In genomic region chr6:88906369-88907108, GRCm38 (mm10) we compare ENCODE assay signal across 8 mouse cellular contexts. TPM values are rescaled to one million over a fixed set of nuclear protein-coding genes. Genes with fewer than 3 reads are reported as not detected.
DNase-seq lines count a peak whose midpoint lies in the region; ATAC-seq and TF ChIP-seq lines count a peak whose summit lies in the region.

No protein-coding gene starts in this region.

- WGBS in embryonic facial prominence, embryonic 13.5 days, result 17% methylated on average over 16 of the region's 16 CpGs
- 18% methylated on average over 16 of the region's 16 CpGs for WGBS in heart, embryonic 15.5 days
- WGBS in liver, postnatal 0 days (ENCODE audit: insufficient replicate concordance), result 19% methylated on average over 16 of the region's 16 CpGs
- 22% methylated on average over 16 of the region's 16 CpGs for WGBS in neural tube, embryonic 12.5 days

- peak overlapping the region; percentile 47 for H3K4me2 ChIP-seq in embryonic facial prominence, embryonic 13.5 days
- peak overlapping the region; percentile 18; the same call in 1 of the 2 replicates for H3K4me2 ChIP-seq in heart, embryonic 15.5 days
- H3K4me2 ChIP-seq in liver, postnatal 0 days (ENCODE audit: low read depth, low read length), result 0 out of 2 replicates have a peak overlapping the region, but pooled peaks have one; percentile 4
- H3K4me2 ChIP-seq in neural tube, embryonic 12.5 days (replicated peaks), result 0 out of 2 replicates have a peak overlapping the region, but pooled peaks have one; percentile 6

- no peak overlapping the region for H3K27ac ChIP-seq in ES-Bruce4 (ENCODE audit: insufficient read depth, low read length)
- no peak overlapping the region for H3K27ac ChIP-seq in embryonic facial prominence, embryonic 13.5 days
- H3K27ac ChIP-seq in heart, embryonic 15.5 days, result 0 out of 2 replicates have a peak overlapping the region, but pooled peaks have one; percentile 4
- H3K27ac ChIP-seq in liver, postnatal 0 days (ENCODE audit: low read depth), result peak overlapping the region; percentile 35
- no peak overlapping the region for H3K27ac ChIP-seq in neural tube, embryonic 12.5 days

- no peaks in the 10 kb centered on the region for H3K4me1 ChIP-seq in ES-Bruce4 (ENCODE audit: control insufficient read depth, insufficient read depth, low read length)
- peaks cover 35% of the 10 kb centered on the region for H3K4me1 ChIP-seq in embryonic facial prominence, embryonic 13.5 days
- peaks cover 48% of the 10 kb centered on the region for H3K4me1 ChIP-seq in heart, embryonic 15.5 days (replicated peaks)
- H3K4me1 ChIP-seq in liver, postnatal 0 days (ENCODE audit: insufficient read depth), result peaks cover 46% of the 10 kb centered on the region
- H3K4me1 ChIP-seq in neural tube, embryonic 12.5 days, result peaks cover 26% of the 10 kb centered on the region

- ATAC-seq in embryonic facial prominence, embryonic 13.5 days (ENCODE audit: insufficient number of reproducible peaks, insufficient read depth, low FRiP score, low TSS enrichment, low read depth), result 0 out of 2 replicates have a peak, but pooled peaks have one; percentile 21
- ATAC-seq in heart, embryonic 15.5 days (replicated peaks; ENCODE audit: insufficient number of reproducible peaks, insufficient read depth, low FRiP score, low read depth), result 0 out of 2 replicates have a peak, but pooled peaks have one; percentile 7
- ATAC-seq in liver, postnatal 0 days, result peak; percentile 30
- ATAC-seq in neural tube, embryonic 12.5 days (ENCODE audit: low FRiP score, low read depth), result peak; percentile 19; the same call in 1 of the 2 replicates

- DNase-seq in adrenal gland, postnatal 36 days, result peak; percentile 72 to 74
- DNase-seq in kidney, postnatal 10 days, result peak; percentile 77
- peak; percentile 82 for DNase-seq in liver, postnatal 0 days
- DNase-seq in yolk sac, embryonic 10.5 days (ENCODE audit: low spot score), result peak; percentile 70

- no peaks in the 10 kb centered on the region for H3K9me3 ChIP-seq in ES-Bruce4 (replicated peaks; ENCODE audit: control insufficient read depth, insufficient read depth, low read length, poor library complexity, severe bottlenecking)
- no peaks in the 10 kb centered on the region for H3K9me3 ChIP-seq in embryonic facial prominence, embryonic 13.5 days
- no peaks in the 10 kb centered on the region for H3K9me3 ChIP-seq in heart, embryonic 15.5 days (replicated peaks)
- H3K9me3 ChIP-seq in liver, postnatal 0 days (ENCODE audit: low read length), result no peaks in the 10 kb centered on the region
- H3K9me3 ChIP-seq in neural tube, embryonic 12.5 days, result no peaks in the 10 kb centered on the region

- no peak for TF ChIP-seq POLR2A in ES-Bruce4 (IDR thresholded peaks at IDR 0.05; ENCODE audit: insufficient read depth, low read length)

- TF ChIP-seq EP300 in ES-Bruce4 (IDR thresholded peaks at IDR 0.05; ENCODE audit: insufficient read depth, low read depth, low read length), result 0 out of 2 replicates have a peak, but pooled peaks have one; percentile 48
- TF ChIP-seq EP300 in liver, postnatal 0 days (IDR thresholded peaks at IDR 0.05; ENCODE audit: low read depth), result no peak

- TF ChIP-seq CTCF in ES-Bruce4 (IDR thresholded peaks at IDR 0.05; ENCODE audit: low read depth, low read length), result peak; percentile 93
- TF ChIP-seq CTCF in liver, postnatal 0 days (IDR thresholded peaks at IDR 0.05; ENCODE audit: low read depth), result peak; percentile 97

- no peaks in the 10 kb centered on the region for H3K36me3 ChIP-seq in ES-Bruce4 (ENCODE audit: control insufficient read depth, insufficient read depth, low read length, poor library complexity, severe bottlenecking)
- peaks cover 49% of the 10 kb centered on the region for H3K36me3 ChIP-seq in embryonic facial prominence, embryonic 13.5 days
- H3K36me3 ChIP-seq in heart, embryonic 15.5 days, result peaks cover 23% of the 10 kb centered on the region; the same call in 1 of the 2 replicates
- H3K36me3 ChIP-seq in liver, postnatal 0 days (replicated peaks; ENCODE audit: insufficient read depth, low read length), result peaks cover 37% of the 10 kb centered on the region
- peaks cover 29% of the 10 kb centered on the region for H3K36me3 ChIP-seq in neural tube, embryonic 12.5 days

- no peaks in the 10 kb centered on the region for H3K27me3 ChIP-seq in ES-Bruce4 (ENCODE audit: control insufficient read depth, insufficient read depth, low read length, poor library complexity, severe bottlenecking)
- no peaks in the 10 kb centered on the region for H3K27me3 ChIP-seq in embryonic facial prominence, embryonic 13.5 days
- no peaks in the 10 kb centered on the region for H3K27me3 ChIP-seq in heart, embryonic 15.5 days
- H3K27me3 ChIP-seq in liver, postnatal 0 days (ENCODE audit: insufficient read depth, low read length), result no peaks in the 10 kb centered on the region
- no peaks in the 10 kb centered on the region for H3K27me3 ChIP-seq in neural tube, embryonic 12.5 days (replicated peaks)

- peak overlapping the region; percentile 46 for H3K4me3 ChIP-seq in ES-Bruce4 (ENCODE audit: low read depth, low read length)
- H3K4me3 ChIP-seq in embryonic facial prominence, embryonic 13.5 days, result peak overlapping the region; percentile 6; the same call in 1 of the 2 replicates
- H3K4me3 ChIP-seq in heart, embryonic 15.5 days, result no peak overlapping the region
- H3K4me3 ChIP-seq in liver, postnatal 0 days (ENCODE audit: low read depth, low read length), result no peak overlapping the region
- no peak overlapping the region for H3K4me3 ChIP-seq in neural tube, embryonic 12.5 days

- 0 out of 2 replicates have a peak overlapping the region, but pooled peaks have one; percentile 7 for H3K9ac ChIP-seq in ES-Bruce4 (ENCODE audit: low read depth, poor library complexity, severe bottlenecking)
- H3K9ac ChIP-seq in embryonic facial prominence, embryonic 13.5 days, result no peak overlapping the region
- H3K9ac ChIP-seq in heart, embryonic 15.5 days, result no peak overlapping the region
- H3K9ac ChIP-seq in liver, postnatal 0 days (replicated peaks), result no peak overlapping the region
- no peak overlapping the region for H3K9ac ChIP-seq in neural tube, embryonic 12.5 days

RNA-seq across cellular contexts. Expression of gene Tpra1, which starts 4.5 kb away (rescaled TPM):
- polyA plus RNA-seq in ES-Bruce4 (2011; ENCODE audit: insufficient read depth, insufficient read length, low read depth, missing spikeins), result 17.4 and 24.2 TPM in 2 replicates
- 100 to 1,000 TPM; 104 TPM for total RNA-seq in adrenal gland, postnatal 36 days (2021)
- 93.2 and 93.5 TPM in 2 replicates for polyA plus RNA-seq in embryonic facial prominence, embryonic 13.5 days (2015; fragmentation: Nextera tagmentation; extraction: Ambion mirVana)
- polyA plus RNA-seq in heart, embryonic 15.5 days (2015; fragmentation: Nextera tagmentation; extraction: Ambion mirVana), result 41.4 and 54.7 TPM in 2 replicates
- 32.2 and 33.9 TPM in 2 replicates for polyA plus RNA-seq in liver, postnatal 0 days (2015; fragmentation: Nextera tagmentation; extraction: Ambion mirVana)
- polyA plus RNA-seq in neural tube, embryonic 12.5 days (2016; fragmentation: Nextera tagmentation; extraction: Ambion mirVana), result 60.6 and 61.2 TPM in 2 replicates

RNA-seq across cellular contexts. Expression of gene Mcm2, which starts 8.0 kb away (rescaled TPM):
- polyA plus RNA-seq in ES-Bruce4 (2011; ENCODE audit: insufficient read depth, insufficient read length, low read depth, missing spikeins), result 117 and 120 TPM in 2 replicates
- 10 to 100 TPM; 28.9 to 40.1 TPM for total RNA-seq in adrenal gland, postnatal 36 days (2021)
- polyA plus RNA-seq in embryonic facial prominence, embryonic 13.5 days (2015; fragmentation: Nextera tagmentation; extraction: Ambion mirVana), result 124 and 131 TPM in 2 replicates
- 68.2 and 94.2 TPM in 2 replicates for polyA plus RNA-seq in heart, embryonic 15.5 days (2015; fragmentation: Nextera tagmentation; extraction: Ambion mirVana)
- polyA plus RNA-seq in liver, postnatal 0 days (2015; fragmentation: Nextera tagmentation; extraction: Ambion mirVana), result 42.1 and 53.6 TPM in 2 replicates
- 120 and 127 TPM in 2 replicates for polyA plus RNA-seq in neural tube, embryonic 12.5 days (2016; fragmentation: Nextera tagmentation; extraction: Ambion mirVana)

RNA-seq across cellular contexts. Expression of gene Podxl2, which starts 31.7 kb away (rescaled TPM):
- polyA plus RNA-seq in ES-Bruce4 (2011; ENCODE audit: insufficient read depth, insufficient read length, low read depth, missing spikeins), result 0.81 and 1.2 TPM in 2 replicates
- 10 to 100 TPM; 34.6 to 61.1 TPM for total RNA-seq in adrenal gland, postnatal 36 days (2021)
- 141 and 143 TPM in 2 replicates for polyA plus RNA-seq in embryonic facial prominence, embryonic 13.5 days (2015; fragmentation: Nextera tagmentation; extraction: Ambion mirVana)
- polyA plus RNA-seq in heart, embryonic 15.5 days (2015; fragmentation: Nextera tagmentation; extraction: Ambion mirVana), result 42.5 and 52.5 TPM in 2 replicates
- polyA plus RNA-seq in liver, postnatal 0 days (2015; fragmentation: Nextera tagmentation; extraction: Ambion mirVana), result 1.1 and 1.3 TPM in 2 replicates
- polyA plus RNA-seq in neural tube, embryonic 12.5 days (2016; fragmentation: Nextera tagmentation; extraction: Ambion mirVana), result 362 and 381 TPM in 2 replicates

Comparison
In these comparisons a context has a peak if more than half of its experiments do, and no peak if none do; other contexts are left out.
1. H3K27ac ChIP-seq: peak in heart, embryonic 15.5 days (single experiment) and liver, postnatal 0 days (single experiment); none in ES-Bruce4 (single experiment), embryonic facial prominence, embryonic 13.5 days (single experiment) and neural tube, embryonic 12.5 days (single experiment).
2. H3K4me3 ChIP-seq: peak in ES-Bruce4 (single experiment) and embryonic facial prominence, embryonic 13.5 days (single experiment); none in heart, embryonic 15.5 days (single experiment), liver, postnatal 0 days (single experiment) and neural tube, embryonic 12.5 days (single experiment).
3. RNA of gene Podxl2, which starts 31.7 kb away (polyA plus RNA-seq): 362 to 381 TPM in neural tube, embryonic 12.5 days, 141 to 143 TPM in embryonic facial prominence, embryonic 13.5 days and 42.5 to 52.5 TPM in heart, embryonic 15.5 days; 0.81 to 1.2 TPM in ES-Bruce4 and 1.1 to 1.3 TPM in liver, postnatal 0 days; every median in the first group is over 10 times any median in the second.
4. Peak in every context shown above with its lines, with median percentiles within 50 percentile points of each other: DNase-seq, ATAC-seq and H3K4me2 ChIP-seq.